Mouse (Mus musculus) left cerebral cortex, postnatal 14 days (tissue): ENCODE measurements around the gene Ifitm5. TPM values are rescaled to one million over a fixed set of nuclear protein-coding genes. Genes with fewer than 3 reads are reported as not detected.

Experiments
- DNase-seq, 2 experiments: peaks; one replicate each; pipeline ENCODE4 v3.0.0; 2021 to 2022; ENCODE audit warnings: low spot score in 2 of 2, mixed read lengths in 1 of 2
- intact Hi-C: fragments of 180-260 bp; cut with DNase I; formaldehyde crosslinking; loops from one replicate; pipeline ENCODE4 v1.15.1; 2025
- total RNA-seq, 2 experiments: library from RNA; stranded (reverse); gene quantifications; 2 replicates each; pipeline ENCODE4 v1.2.3; 2021

Gene Ifitm5
- total RNA-seq, 2 experiments from 2014 or later, result not detected

DNA sequence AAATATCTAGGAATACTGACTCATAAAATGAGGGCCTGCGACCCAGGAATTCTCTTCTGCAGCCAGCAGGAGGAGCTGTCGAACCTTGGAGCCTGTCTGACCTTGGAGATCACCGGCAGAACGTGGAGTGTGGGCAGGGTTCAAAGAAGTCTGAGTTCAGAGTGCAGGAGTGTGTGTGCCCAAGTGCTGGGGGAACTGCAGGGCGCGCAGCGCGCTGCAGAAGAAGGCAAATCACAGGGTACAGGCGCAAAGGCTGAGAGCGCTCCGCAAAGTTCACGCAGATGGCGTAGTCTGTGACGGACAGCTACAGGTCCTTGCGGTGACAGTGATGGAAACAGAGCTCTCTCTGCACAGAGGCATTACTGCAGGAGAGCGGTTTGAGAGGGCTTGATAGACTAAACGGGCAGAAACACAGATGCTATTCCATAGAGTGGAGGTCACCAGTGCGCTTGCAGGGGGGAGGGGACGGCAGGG is 41.4 kb downstream of the Ifitm5 start:
- peak in 1 of 2 experiments; percentile 74 for DNase-seq
- intact Hi-C loops, result loop anchor here (1.0 to 10.0 kb wide), 2 partner anchors 140 to 266 kb away; partner anchors contain the start of gene Rnh1

DNA sequence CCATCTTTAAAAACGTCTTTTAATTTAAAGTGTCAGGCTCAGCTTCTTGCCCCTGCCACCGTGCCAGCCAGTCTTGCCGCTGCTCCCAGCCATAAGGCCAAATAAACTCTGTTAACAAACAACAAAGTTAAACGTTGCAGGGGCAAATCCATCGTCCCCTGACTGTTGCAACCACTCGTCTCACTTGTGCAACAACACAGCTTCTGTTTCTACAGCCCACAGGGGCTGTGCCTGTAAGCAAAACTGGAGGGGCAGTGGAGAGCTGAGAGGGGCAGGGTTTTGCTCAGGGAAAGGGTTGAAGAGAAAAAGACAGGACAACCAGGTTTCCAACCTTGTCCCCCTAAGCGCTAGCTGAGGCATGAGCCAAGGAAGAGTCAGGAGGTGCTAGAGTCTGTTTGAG is 41.9 kb downstream of the Ifitm5 start:
- DNase-seq, result no peak
- intact Hi-C loops, result loop anchor here (1.0 to 10.0 kb wide), 2 partner anchors 140 to 267 kb away; partner anchors contain the start of gene Rnh1

DNA sequence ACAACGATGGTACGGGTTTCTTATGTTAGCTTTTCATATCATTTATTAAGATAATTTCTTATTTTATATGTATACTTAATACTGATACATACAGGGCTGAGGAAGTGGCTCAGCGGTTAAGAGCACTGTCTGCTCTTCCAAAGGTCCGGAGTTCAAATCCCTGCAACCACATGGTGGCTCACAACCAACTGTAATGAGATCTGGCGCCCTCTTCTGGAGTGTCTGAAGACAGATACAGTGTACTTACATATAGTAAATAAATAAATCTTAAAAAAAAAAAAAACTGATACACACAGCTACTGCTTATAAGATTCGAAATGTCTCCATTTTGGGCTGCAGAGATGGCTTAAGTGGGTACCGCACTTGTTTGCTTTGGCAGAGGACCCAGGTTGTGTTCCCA is 42.4 kb downstream of the Ifitm5 start:
- intact Hi-C loops, result loop anchor here (1.0 to 10.0 kb wide), 2 partner anchors 141 to 267 kb away; partner anchors contain the start of gene Rnh1
- no peak for DNase-seq

DNA sequence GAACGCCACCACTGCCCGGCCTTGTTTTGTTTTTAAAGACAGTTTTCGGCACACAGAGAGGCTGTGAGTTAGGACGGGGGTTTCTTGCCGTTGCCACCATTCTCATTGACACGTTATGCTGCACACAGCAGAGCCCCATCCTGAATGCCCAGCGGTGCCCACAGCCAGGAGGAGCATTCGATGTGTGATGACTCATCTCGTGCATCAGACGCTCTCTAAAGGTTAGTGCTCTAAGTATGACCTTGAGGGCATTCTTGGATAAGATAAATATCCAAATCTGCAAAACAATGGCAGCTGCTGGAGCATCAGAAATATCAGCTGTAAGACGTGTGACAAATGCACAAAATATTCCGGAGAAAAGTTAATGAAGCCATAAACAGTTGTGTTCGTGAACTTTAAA is 43.0 kb downstream of the Ifitm5 start:
- intact Hi-C loops, result loop anchor here (10.0 kb wide), 1 partner anchor 268 kb away; the partner anchor contains the start of gene Rnh1
- no peak for DNase-seq

DNA sequence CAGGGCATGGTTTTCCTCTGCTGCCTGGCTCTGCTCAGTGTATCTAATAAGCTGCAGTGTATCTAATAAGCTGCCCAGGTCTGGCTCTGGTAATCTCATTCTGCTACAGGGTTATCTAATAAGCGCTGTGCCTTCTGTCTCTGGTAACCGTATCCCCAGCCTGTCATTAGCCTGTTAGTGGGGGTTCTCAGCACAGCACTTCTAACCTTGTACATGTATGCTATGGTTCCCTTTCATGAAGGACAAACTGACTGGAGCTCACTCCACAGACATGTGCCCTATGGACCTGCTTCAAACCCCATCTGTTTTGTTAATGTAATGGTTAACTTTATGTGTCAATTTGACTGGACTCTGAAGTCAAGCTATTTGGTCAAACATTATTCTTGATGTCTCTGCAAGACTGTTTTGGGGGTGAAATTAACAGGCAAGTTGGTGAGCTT is 44.4 kb downstream of the Ifitm5 start:
- intact Hi-C loops, result loop anchor here (10.0 kb wide), 1 partner anchor 269 kb away; the partner anchor contains the start of gene Rnh1
- no peak for DNase-seq

DNA sequence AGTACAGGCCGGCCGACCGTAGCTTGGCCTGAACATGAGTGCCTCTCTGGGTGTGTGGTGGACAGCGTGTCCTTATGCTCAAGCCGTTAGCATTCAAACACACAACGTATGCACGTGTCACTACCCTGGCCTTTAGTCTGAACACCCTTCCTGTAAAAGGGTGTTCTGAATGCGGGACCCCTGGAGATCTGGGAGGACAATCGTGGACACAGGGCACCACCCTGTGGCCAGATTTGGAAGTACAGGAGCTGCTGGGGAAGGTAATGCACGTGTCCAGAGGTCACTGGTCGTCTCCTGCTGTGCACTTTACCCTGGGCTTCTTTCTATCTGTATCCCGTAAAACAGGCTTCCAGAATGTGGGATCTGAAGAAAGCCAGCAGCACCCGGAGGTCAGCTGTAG is 46.9 kb downstream of the Ifitm5 start:
- intact Hi-C loops, result loop anchor here (1.0 to 10.0 kb wide), 3 partner anchors 58 to 826 kb away; partner anchors contain the start of genes Rnh1 and Scgb1c1
- DNase-seq, result peak; percentile 78 to 80

DNA sequence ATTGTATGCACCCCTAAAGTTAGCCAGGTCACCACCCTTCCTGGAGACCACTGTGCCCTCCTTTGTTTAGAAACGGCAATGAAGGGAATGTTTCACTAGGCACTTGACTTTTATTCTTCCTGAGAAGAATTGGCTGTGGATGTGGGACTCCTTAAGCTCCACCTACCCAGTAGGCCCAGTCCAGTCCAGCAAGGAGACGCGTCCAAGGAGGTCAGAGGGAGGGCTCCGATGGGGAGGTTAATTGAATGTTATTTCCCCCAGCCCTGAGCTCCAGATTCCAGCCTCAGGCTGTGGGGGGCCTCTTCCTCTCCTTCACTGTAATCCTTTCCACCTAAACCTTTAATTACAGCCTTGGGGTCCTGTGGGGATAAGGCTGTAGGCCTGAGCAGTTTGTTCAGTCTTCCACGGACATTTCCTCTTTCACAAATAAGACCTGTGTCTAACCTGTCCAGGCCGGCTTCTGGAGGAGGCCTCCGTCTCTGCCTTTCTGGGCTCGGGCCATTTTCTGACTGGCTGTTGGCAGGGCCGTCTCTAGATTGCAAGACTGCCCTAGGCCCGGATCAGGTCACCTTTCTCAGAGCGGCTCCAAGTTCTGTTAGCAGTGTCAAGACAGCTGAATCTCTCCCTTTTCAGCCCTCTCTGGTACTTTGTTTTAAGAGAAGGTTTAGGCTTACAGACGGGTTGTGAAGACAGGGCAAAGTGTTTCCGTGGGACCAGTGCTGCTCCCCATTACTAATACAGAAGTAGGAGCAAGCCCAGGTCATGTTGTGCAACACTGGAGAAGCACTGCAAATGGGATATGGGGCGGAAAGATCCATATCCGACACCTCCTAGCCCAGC is 47.8 kb downstream of the Ifitm5 start:
- DNase-seq, result no peak
- intact Hi-C loops, result loop anchor here (5.0 to 10.0 kb wide), 2 partner anchors 273 to 825 kb away; partner anchors contain the start of gene Rnh1

DNA sequence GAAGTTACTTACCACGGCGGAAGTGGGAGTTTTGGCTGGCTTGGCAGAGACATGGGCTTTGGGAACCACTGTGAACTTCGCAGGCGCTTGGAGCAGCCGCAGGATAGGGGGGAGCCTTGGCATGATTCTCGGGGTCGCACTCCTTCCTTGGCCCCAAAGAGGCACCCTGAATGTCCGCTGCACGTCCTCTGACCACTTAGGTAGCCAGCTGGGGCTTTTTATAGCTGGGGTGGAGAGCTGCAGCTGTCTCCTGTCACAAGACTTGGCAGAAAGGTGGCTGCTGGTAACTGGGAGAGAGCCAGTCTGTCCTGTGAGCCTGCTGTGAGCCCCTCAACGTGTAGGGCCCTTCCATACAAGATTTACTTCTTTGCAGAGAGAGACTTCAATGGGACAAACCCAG is 49.9 kb downstream of the Ifitm5 start, which contains the start of gene Cox8b:
Gene Cox8b (minus strand): TSS at position 227 of the 400 bp plus-strand sequence.
- intact Hi-C loops, result loop anchor here (5.0 to 10.0 kb wide), 2 partner anchors 275 to 823 kb away; partner anchors contain the start of gene Rnh1

DNA sequence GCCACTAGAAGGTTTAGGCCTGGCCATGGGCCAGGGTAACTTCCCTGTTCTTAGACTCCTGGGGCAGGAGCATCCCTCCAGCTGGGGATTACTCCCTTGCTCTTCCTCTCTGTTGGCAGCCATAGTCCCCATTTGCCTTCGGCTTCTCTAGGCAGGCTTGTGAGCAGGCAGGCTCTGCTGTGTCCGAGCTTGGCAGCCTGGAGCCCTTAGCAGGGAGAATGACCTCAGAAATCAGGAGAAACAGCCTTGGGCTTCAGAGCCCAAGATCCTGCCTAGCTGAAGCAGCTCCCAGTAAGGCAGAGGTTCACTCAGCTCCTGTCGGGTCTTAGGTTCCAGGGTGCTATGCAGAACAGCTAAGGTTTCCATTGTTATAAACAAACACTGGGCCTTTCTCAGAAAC is 51.0 kb downstream of the Ifitm5 start:
- intact Hi-C loops, result no loop called here
- DNase-seq, result no peak

More for the DNA sequence above, 49.9 kb downstream of the Ifitm5 start, which contains the start of gene Cox8b:
- no peak for DNase-seq

Other genes with a start within 250 kb of the Ifitm5 start
- not detected for gene Cyp2e1, start 186.6 kb downstream of the Ifitm5 start, total RNA-seq
- under 1 TPM; 0.24 to 0.38 TPM for gene Syce1, start 162.4 kb downstream of the Ifitm5 start, total RNA-seq
- gene Zfp941, start 128.1 kb downstream of the Ifitm5 start, total RNA-seq, result 10 to 100 TPM; 15.3 to 16.3 TPM
- gene Urah, start 115.3 kb downstream of the Ifitm5 start, total RNA-seq, result 1 to 10 TPM; 1.1 to 1.5 TPM
- not detected for gene Scgb1c1, start 104.7 kb downstream of the Ifitm5 start, total RNA-seq
- not detected for gene Odf3, start 102.5 kb downstream of the Ifitm5 start, total RNA-seq
- gene Gm45785, start 94.0 kb downstream of the Ifitm5 start, total RNA-seq, result under 1 TPM; 0.93 to 0.99 TPM
- 10 to 100 TPM; 77.1 to 81.7 TPM for gene Ric8a, start 93.3 kb downstream of the Ifitm5 start, total RNA-seq
- gene Bet1l, start 92.7 kb downstream of the Ifitm5 start, total RNA-seq, result 10 to 100 TPM; 25.4 to 27.2 TPM
- 100 to 1,000 TPM; 128 to 133 TPM for gene Psmd13, start 68.3 kb downstream of the Ifitm5 start, total RNA-seq
- gene Sirt3, start 68.0 kb downstream of the Ifitm5 start, total RNA-seq, result 10 to 100 TPM; 66.2 to 67.2 TPM
- 1 to 10 TPM in 1 of 2 experiments, not detected in 1; 1.6 TPM for gene Cox8b, start 49.8 kb downstream of the Ifitm5 start, total RNA-seq
- gene Nlrp6, start 29.4 kb downstream of the Ifitm5 start, total RNA-seq, result under 1 TPM; 0.36 to 0.37 TPM
- 1 to 10 TPM; 3.8 to 3.9 TPM for gene Pgghg, start 8.9 kb downstream of the Ifitm5 start, total RNA-seq
- not detected for gene Gm45717, start 5.6 kb upstream of the Ifitm5 start, total RNA-seq
- gene Ifitm2, start 5.7 kb upstream of the Ifitm5 start, total RNA-seq, result 10 to 100 TPM; 11.5 to 15.0 TPM
- 1 to 10 TPM; 4.7 to 4.9 TPM for gene Ifitm1, start 16.9 kb upstream of the Ifitm5 start, total RNA-seq
- 10 to 100 TPM in 1 of 2 experiments, 1 to 10 TPM in 1; 9.1 to 10.3 TPM for gene Ifitm3, start 60.5 kb upstream of the Ifitm5 start, total RNA-seq
- not detected for gene Ifitm6, start 67.6 kb upstream of the Ifitm5 start, total RNA-seq
- gene Gm17387, start 78.8 kb upstream of the Ifitm5 start, total RNA-seq, result not detected
- gene B4galnt4, start 110.8 kb upstream of the Ifitm5 start, total RNA-seq, result 10 to 100 TPM; 92.9 to 93.9 TPM
- gene Pkp3, start 127.9 kb upstream of the Ifitm5 start, total RNA-seq, result under 1 TPM in 1 of 2 experiments, not detected in 1; 0.55 TPM
- 1 to 10 TPM; 2.5 to 2.6 TPM for gene Sigirr, start 150.3 kb upstream of the Ifitm5 start, total RNA-seq
- not detected for gene Ano9, start 167.5 kb upstream of the Ifitm5 start, total RNA-seq
- gene Ptdss2, start 172.1 kb upstream of the Ifitm5 start, total RNA-seq, result 10 to 100 TPM; 52.9 to 65.6 TPM
- gene Rnh1, start 222.6 kb upstream of the Ifitm5 start, total RNA-seq, result 10 to 100 TPM; 25.8 to 25.9 TPM
- 100 to 1,000 TPM; 249 to 272 TPM for gene Hras, start 243.7 kb upstream of the Ifitm5 start, total RNA-seq
- gene Lrrc56, start 243.9 kb upstream of the Ifitm5 start, total RNA-seq, result 1 to 10 TPM; 3.6 to 4.5 TPM